Mouse (Mus musculus) retina, adult 2 months (tissue): ENCODE results near the gene Pipox.

ENCODE experiments used
- DNase-seq: peaks from one replicate; pipeline ENCODE4 v3.0.0-alpha.2; 2012; ENCODE audit warnings: low read depth, low spot score

The Pipox gene

GRCm38 (mm10) chr11:77876760-77877148 is 17.1 kb downstream of the Pipox start:
- no peak for DNase-seq

GRCm38 (mm10) chr11:77875847-77876759 is 17.8 kb downstream of the Pipox start:
- DNase-seq, result no peak

GRCm38 (mm10) chr11:77875269-77875668 is 18.6 kb downstream of the Pipox start:
- DNase-seq, result no peak

- DNase-seq, result no peak
Measured at GRCm38 (mm10) chr11:77874685-77875231, 19.1 kb downstream of the Pipox start.

- DNase-seq, result no peak
Measured at GRCm38 (mm10) chr11:77873116-77873515, 20.8 kb downstream of the Pipox start.

GRCm38 (mm10) chr11:77872685-77873084 is 21.2 kb downstream of the Pipox start:
- DNase-seq, result no peak

- DNase-seq, result peak; percentile 59
Measured at GRCm38 (mm10) chr11:77872236-77872635, 21.7 kb downstream of the Pipox start.

- peak; percentile 69 for DNase-seq
Measured at GRCm38 (mm10) chr11:77871436-77871835, 22.5 kb downstream of the Pipox start.

- no peak for DNase-seq
Measured at GRCm38 (mm10) chr11:77867419-77868083, 26.3 kb downstream of the Pipox start.

- no peak for DNase-seq
Measured at GRCm38 (mm10) chr11:77864771-77865170, 29.1 kb downstream of the Pipox start.

- no peak for DNase-seq
Measured at GRCm38 (mm10) chr11:77862887-77863286, 31.0 kb downstream of the Pipox start.

GRCm38 (mm10) chr11:77860947-77861346 is 32.9 kb downstream of the Pipox start:
- DNase-seq, result no peak

GRCm38 (mm10) chr11:77858589-77858988 is 35.3 kb downstream of the Pipox start:
- DNase-seq, result no peak

GRCm38 (mm10) chr11:77857089-77857488 is 36.8 kb downstream of the Pipox start:
- no peak for DNase-seq

GRCm38 (mm10) chr11:77855396-77855795 is 38.5 kb downstream of the Pipox start:
- no peak for DNase-seq

- DNase-seq, result no peak
Measured at GRCm38 (mm10) chr11:77854641-77855040, 39.3 kb downstream of the Pipox start.

- no peak for DNase-seq
Measured at GRCm38 (mm10) chr11:77852941-77853668, 40.8 kb downstream of the Pipox start.

GRCm38 (mm10) chr11:77852195-77852594 is 41.7 kb downstream of the Pipox start:
- no peak for DNase-seq

GRCm38 (mm10) chr11:77851483-77852010 is 42.3 kb downstream of the Pipox start:
- DNase-seq, result no peak

GRCm38 (mm10) chr11:77850401-77851244 is 43.3 kb downstream of the Pipox start:
- DNase-seq, result no peak

- no peak for DNase-seq
Measured at GRCm38 (mm10) chr11:77849151-77849550, 44.7 kb downstream of the Pipox start.
